Mouse (Mus musculus) neural tube, embryonic 11.5 days (tissue): ENCODE results near the gene Gm17409. TPM values are rescaled to one million over a fixed set of nuclear protein-coding genes. Genes with fewer than 3 reads are reported as not detected.

Experiments used
- ATAC-seq: fragments of 200-750 bp; cut with Nextera tagmentation; 2 replicates; pipeline ENCODE4 v1.8.0; 2017; ENCODE audit warnings: moderate number of reproducible peaks, mild to moderate bottlenecking, moderate TSS enrichment, moderate library complexity; ENCODE audit not compliant: insufficient read depth, low FRiP score, low TSS enrichment
- DNase-seq: peaks from one replicate; pipeline ENCODE4 v3.0.0-alpha.2; 2015; ENCODE audit warnings: low spot score
- H3K27ac ChIP-seq: fragments of 300-500 bp; sonication (generic); 2 replicates; pipeline ENCODE4 v1.5.1; 2014; ENCODE audit warnings: low read depth, mild to moderate bottlenecking, low read length
- H3K27me3 ChIP-seq: fragments of 300-500 bp; sonication (generic); 2 replicates; pipeline ENCODE4 v1.6.1; 2014; ENCODE audit warnings: mild to moderate bottlenecking, low read length, mixed read lengths; ENCODE audit not compliant: control insufficient read depth, insufficient read depth
- H3K36me3 ChIP-seq: fragments of 300-500 bp; sonication (generic); 2 replicates; pipeline ENCODE4 v1.6.1; 2014; ENCODE audit warnings: mild to moderate bottlenecking, low read length, moderate library complexity, mixed read lengths; ENCODE audit not compliant: control insufficient read depth, insufficient read depth
- H3K4me1 ChIP-seq: fragments of 300-500 bp; sonication (generic); 2 replicates; pipeline ENCODE4 v1.6.1; 2014; ENCODE audit warnings: low read length, mixed read lengths; ENCODE audit not compliant: control insufficient read depth, insufficient read depth
- H3K4me2 ChIP-seq: fragments of 300-500 bp; sonication (generic); 2 replicates; pipeline ENCODE4 v1.6.1; 2014; ENCODE audit warnings: low read depth, mild to moderate bottlenecking, moderate library complexity
- H3K4me3 ChIP-seq: fragments of 300-500 bp; sonication (generic); 2 replicates; pipeline ENCODE4 v1.5.1; 2014; ENCODE audit warnings: low read depth, low read length
- H3K9ac ChIP-seq: fragments of 300-500 bp; sonication (generic); 2 replicates; pipeline ENCODE4 v1.6.1; 2014; ENCODE audit warnings: mild to moderate bottlenecking, low read length
- H3K9me3 ChIP-seq: fragments of 300-500 bp; sonication (generic); 2 replicates; pipeline ENCODE4 v1.6.1; 2016; ENCODE audit warnings: low read length; ENCODE audit not compliant: control insufficient read depth
- WGBS: fragments of 180-500 bp; shearing (Covaris S2); extraction: QIAGEN DNeasy Blood & Tissue Kit; methylation state at CpG from one replicate; pipeline ENCODE4 v1.1.7; 2014; 5-methylcytosine and 5-hydroxymethylcytosine counted together
- polyA plus RNA-seq: library from polyadenylated mRNA; unstranded; fragments of >200 nt; fragmentation: Nextera tagmentation; extraction: Ambion mirVana; gene quantifications from 2 replicates; pipeline ENCODE4 v1.2.1, GENCODE M21; 2014

The Gm17409 gene
- polyA plus RNA-seq, 1 experiment from 2014 or later, result not detected

GRCm38 (mm10) chr2:58487279-58487560 lies 17.3 kb downstream of the Gm17409 start:
- Histone ChIP-seq H3K27ac (no peak overlapping the region), H3K4me1 (no peaks in the 10 kb centered on the region), H3K27me3 (no peaks in the 10 kb centered on the region), H3K4me2 (no peak overlapping the region), H3K36me3 (no peaks in the 10 kb centered on the region), H3K9ac (no peak overlapping the region), H3K9me3 (no peaks in the 10 kb centered on the region), H3K4me3 (no peak overlapping the region)
- WGBS, result 90% methylated on average over 3 of the region's 3 CpGs
- ATAC-seq (no peak), DNase-seq (no peak)

GRCm38 (mm10) chr2:58488404-58488803 lies 18.5 kb downstream of the Gm17409 start:
- H3K9me3 ChIP-seq, result no peaks in the 10 kb centered on the region
- no peak overlapping the region for H3K4me3 ChIP-seq
- 95% methylated on average over 8 of the region's 8 CpGs for WGBS
- no peaks in the 10 kb centered on the region for H3K4me1 ChIP-seq
- H3K9ac ChIP-seq, result no peak overlapping the region
- H3K27me3 ChIP-seq, result no peaks in the 10 kb centered on the region
- H3K36me3 ChIP-seq, result no peaks in the 10 kb centered on the region
- ATAC-seq (no peak), DNase-seq (no peak)
- no peak overlapping the region for H3K4me2 ChIP-seq
- no peak overlapping the region for H3K27ac ChIP-seq

- 89% methylated on average over 9 of the region's 9 CpGs for WGBS
Measured at GRCm38 (mm10) chr2:58489275-58489674, 19.4 kb downstream of the Gm17409 start.

GRCm38 (mm10) chr2:58493685-58494635 lies 24.0 kb downstream of the Gm17409 start:
- H3K27me3 ChIP-seq, result no peaks in the 10 kb centered on the region
- H3K27ac ChIP-seq, result no peak overlapping the region
- H3K36me3 ChIP-seq, result no peaks in the 10 kb centered on the region
- DNase-seq, result no peak
- H3K9ac ChIP-seq, result no peak overlapping the region
- 66% methylated on average over 18 of the region's 18 CpGs for WGBS
- no peak overlapping the region for H3K4me2 ChIP-seq
- no peak overlapping the region for H3K4me3 ChIP-seq
- peaks cover 3% of the 10 kb centered on the region; the same call in 1 of the 2 replicates for H3K4me1 ChIP-seq
- H3K9me3 ChIP-seq, result no peaks in the 10 kb centered on the region
- no peak for ATAC-seq

More at GRCm38 (mm10) chr2:58489275-58489674, 19.4 kb downstream of the Gm17409 start:
- Histone ChIP-seq H3K4me1 (peaks cover 3% of the 10 kb centered on the region; the same call in 1 of the 2 replicates), H3K4me3 (no peak overlapping the region), H3K4me2 (no peak overlapping the region), H3K9ac (no peak overlapping the region), H3K9me3 (no peaks in the 10 kb centered on the region), H3K27me3 (no peaks in the 10 kb centered on the region), H3K36me3 (no peaks in the 10 kb centered on the region), H3K27ac (no peak overlapping the region)
- DNase-seq (no peak), ATAC-seq (no peak)

- Histone ChIP-seq H3K4me1 (peaks cover 3% of the 10 kb centered on the region; the same call in 1 of the 2 replicates), H3K27me3 (no peaks in the 10 kb centered on the region), H3K36me3 (no peaks in the 10 kb centered on the region), H3K4me2 (no peak overlapping the region), H3K9me3 (no peaks in the 10 kb centered on the region), H3K27ac (no peak overlapping the region), H3K9ac (no peak overlapping the region), H3K4me3 (no peak overlapping the region)
- WGBS, result 96% methylated on average over 3 of the region's 3 CpGs
- DNase-seq, result no peak
- no peak for ATAC-seq
Measured at GRCm38 (mm10) chr2:58495271-58495670, 25.4 kb downstream of the Gm17409 start.

GRCm38 (mm10) chr2:58496647-58497410 lies 26.9 kb downstream of the Gm17409 start:
- H3K9ac ChIP-seq, result no peak overlapping the region
- H3K4me1 ChIP-seq, result peaks cover 3% of the 10 kb centered on the region; the same call in 1 of the 2 replicates
- H3K4me2 ChIP-seq, result no peak overlapping the region
- H3K4me3 ChIP-seq, result no peak overlapping the region
- no peaks in the 10 kb centered on the region for H3K9me3 ChIP-seq
- H3K27ac ChIP-seq, result no peak overlapping the region
- ATAC-seq (no peak), DNase-seq (no peak)
- WGBS, result 73% methylated on average over 8 of the region's 8 CpGs
- no peaks in the 10 kb centered on the region for H3K36me3 ChIP-seq
- no peaks in the 10 kb centered on the region for H3K27me3 ChIP-seq

- Histone ChIP-seq H3K27me3 (no peaks in the 10 kb centered on the region), H3K4me3 (no peak overlapping the region), H3K9me3 (no peaks in the 10 kb centered on the region), H3K4me2 (no peak overlapping the region), H3K27ac (no peak overlapping the region), H3K36me3 (no peaks in the 10 kb centered on the region), H3K9ac (no peak overlapping the region), H3K4me1 (no peaks in the 10 kb centered on the region)
- 85% methylated on average over 9 of the region's 9 CpGs for WGBS
- ATAC-seq (no peak), DNase-seq (no peak)
Measured at GRCm38 (mm10) chr2:58505306-58506090, 35.6 kb downstream of the Gm17409 start.

GRCm38 (mm10) chr2:58510192-58510591 lies 40.3 kb downstream of the Gm17409 start:
- no peak overlapping the region for H3K4me2 ChIP-seq
- ATAC-seq (no peak), DNase-seq (no peak)
- H3K9me3 ChIP-seq, result no peaks in the 10 kb centered on the region
- H3K9ac ChIP-seq, result no peak overlapping the region
- 0 out of 2 replicates have a peak, but pooled peaks cover 2% of the 10 kb centered on the region for H3K4me1 ChIP-seq
- H3K27ac ChIP-seq, result no peak overlapping the region
- no peaks in the 10 kb centered on the region for H3K27me3 ChIP-seq
- WGBS, result 66% methylated on average over 8 of the region's 8 CpGs
- no peaks in the 10 kb centered on the region for H3K36me3 ChIP-seq
- no peak overlapping the region for H3K4me3 ChIP-seq
